Mouse (Mus musculus) cerebellum, postnatal 36 days (tissue): ENCODE measurements at regions not wholly inside any gene's neighbourhood (a gene's known extent, or its start where the extent isn't known, plus 50 kb on each side); places are given as distances from the start of the nearest gene placed in this dataset.

Experiments
- DNase-seq, 2 experiments: peaks; one replicate each; pipeline ENCODE4 v3.0.0; 2021 to 2022; ENCODE audit warnings: mixed read lengths in 2 of 2

DNA sequence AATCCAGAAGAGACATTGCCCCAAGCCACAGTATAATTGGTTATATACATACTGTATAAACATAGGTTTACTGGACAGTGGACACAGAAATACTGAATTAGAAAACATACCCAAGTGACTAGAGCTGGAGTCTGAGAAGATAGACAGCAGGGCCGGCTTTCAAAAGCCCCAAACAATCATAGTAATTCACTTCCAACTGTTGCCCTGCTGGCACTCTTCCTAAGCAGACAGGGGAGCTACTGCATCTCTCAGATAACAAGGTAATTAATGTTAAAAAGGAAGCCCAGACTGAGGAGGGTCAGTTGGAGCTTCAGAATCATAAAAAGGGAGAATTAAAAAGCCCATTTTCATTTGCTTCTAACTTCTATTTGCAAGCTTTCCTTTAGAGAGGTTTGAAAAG lies 764.5 kb downstream of the Vgll3 start:
- DNase-seq = no peak

- peak in 1 of 2 experiments; percentile 6 for DNase-seq
Measured at GRCm38 (mm10) chr16:66585698-66586284, 770.7 kb downstream of the Vgll3 start.

GRCm38 (mm10) chr16:66602211-66602610 lies 787.2 kb downstream of the Vgll3 start:
- no peak for DNase-seq

GRCm38 (mm10) chr16:66602686-66603085 lies 787.6 kb downstream of the Vgll3 start:
- DNase-seq = no peak

- DNase-seq = no peak
Measured at GRCm38 (mm10) chr16:66603825-66604224, 788.8 kb downstream of the Vgll3 start.
